Mouse (Mus musculus): ENCODE data around the gene Ggct. TPM values are rescaled to one million over a fixed set of nuclear protein-coding genes. Genes with fewer than 3 reads are reported as not detected.

Ggct gene
- total RNA-seq, 1 experiment = 25.4 TPM

GRCm38 (mm10) chr6:54971731-54972110 lies 21.0 kb downstream of the Ggct start:
- peak overlapping the region; percentile 66 for H3K9ac ChIP-seq (ENCODE audit: insufficient read depth, low read depth, low read length, poor library complexity, severe bottlenecking)
- peaks cover 0 to 2% of the 10 kb centered on the region in 2 experiments; a peak in 2 of 4 replicates for H3K4me1 ChIP-seq (ENCODE audit: control insufficient read depth in 2 of 2, insufficient read depth in 2 of 2, low read length in 2 of 2, poor library complexity in 1 of 2)
- no peak for DNase-seq (ENCODE audit: low read depth, low spot score)
- TF ChIP-seq CHD2 (IDR thresholded peaks at IDR 0.05; ENCODE audit: low read depth, low read length) (no peak), HCFC1 (IDR thresholded peaks at IDR 0.05; ENCODE audit: borderline replicate concordance, insufficient read depth, low read length) (no peak), ZC3H11A (IDR thresholded peaks at IDR 0.05; ENCODE audit: borderline replicate concordance, low read depth, low read length) (no peak), ZNF384 (IDR thresholded peaks at IDR 0.05; ENCODE audit: low read depth, low read length) (no peak), MAFK (IDR thresholded peaks at IDR 0.05; ENCODE audit: insufficient read depth, low read depth, low read length) (no peak)
- in situ Hi-C loops (cut with MboI; ENCODE audit: low sequenced_read_pairs in 2 of 2, unreplicated experiment in 2 of 2) = no loop called here
- peak overlapping the region; percentile 76 to 79 for H3K4me3 ChIP-seq (ENCODE audit: insufficient read depth in 1 of 2, low read depth in 1 of 2, low read length in 2 of 2, poor library complexity in 1 of 2, severe bottlenecking in 1 of 2)
- no peaks in the 10 kb centered on the region for H3K36me3 ChIP-seq (ENCODE audit: control insufficient read depth, insufficient read depth, low read length, poor library complexity, severe bottlenecking)
- no peaks in the 10 kb centered on the region for H3K9me3 ChIP-seq (ENCODE audit: control insufficient read depth, insufficient read depth, low read depth, low read length)
- no peak overlapping the region for H3K27ac ChIP-seq (ENCODE audit: insufficient read depth, low read depth, low read length, poor library complexity, severe bottlenecking)

- Histone ChIP-seq H3K27ac (ENCODE audit: insufficient read depth, low read depth, low read length, poor library complexity, severe bottlenecking) (no peak overlapping the region), H3K36me3 (ENCODE audit: control insufficient read depth, insufficient read depth, low read length, poor library complexity, severe bottlenecking) (no peaks in the 10 kb centered on the region), H3K4me3 (ENCODE audit: insufficient read depth in 1 of 2, low read depth in 1 of 2, low read length in 2 of 2, poor library complexity in 1 of 2, severe bottlenecking in 1 of 2) (no peak overlapping the region), H3K9me3 (ENCODE audit: control insufficient read depth, insufficient read depth, low read depth, low read length) (no peaks in the 10 kb centered on the region), H3K4me1 (ENCODE audit: control insufficient read depth in 2 of 2, insufficient read depth in 2 of 2, low read length in 2 of 2, poor library complexity in 1 of 2) (peaks cover 0 to 2% of the 10 kb centered on the region in 2 experiments; a peak in 2 of 4 replicates), H3K9ac (ENCODE audit: insufficient read depth, low read depth, low read length, poor library complexity, severe bottlenecking) (no peak overlapping the region)
- in situ Hi-C loops (cut with MboI; ENCODE audit: low sequenced_read_pairs in 2 of 2, unreplicated experiment in 2 of 2) = no loop called here
- no peak for DNase-seq (ENCODE audit: low read depth, low spot score)
- TF ChIP-seq MAFK (IDR thresholded peaks at IDR 0.05; ENCODE audit: insufficient read depth, low read depth, low read length) = no peak
- TF ChIP-seq ZC3H11A (IDR thresholded peaks at IDR 0.05; ENCODE audit: borderline replicate concordance, low read depth, low read length) = no peak
- no peak for TF ChIP-seq ZNF384 (IDR thresholded peaks at IDR 0.05; ENCODE audit: low read depth, low read length)
- no peak for TF ChIP-seq HCFC1 (IDR thresholded peaks at IDR 0.05; ENCODE audit: borderline replicate concordance, insufficient read depth, low read length)
- no peak for TF ChIP-seq CHD2 (IDR thresholded peaks at IDR 0.05; ENCODE audit: low read depth, low read length)
These were observed 22.2 kb downstream of the Ggct start for GRCm38 (mm10) chr6:54970506-54970905.

- H3K9ac ChIP-seq (ENCODE audit: insufficient read depth, low read depth, low read length, poor library complexity, severe bottlenecking) = no peak overlapping the region
- H3K27ac ChIP-seq (ENCODE audit: insufficient read depth, low read depth, low read length, poor library complexity, severe bottlenecking) = no peak overlapping the region
- H3K4me1 ChIP-seq (ENCODE audit: control insufficient read depth in 2 of 2, insufficient read depth in 2 of 2, low read length in 2 of 2, poor library complexity in 1 of 2) = peaks cover 0 to 6% of the 10 kb centered on the region in 2 experiments; a peak in 2 of 4 replicates
- TF ChIP-seq HCFC1 (IDR thresholded peaks at IDR 0.05; ENCODE audit: borderline replicate concordance, insufficient read depth, low read length) = no peak
- no peak for TF ChIP-seq ZNF384 (IDR thresholded peaks at IDR 0.05; ENCODE audit: low read depth, low read length)
- TF ChIP-seq CHD2 (IDR thresholded peaks at IDR 0.05; ENCODE audit: low read depth, low read length) = no peak
- no peak for TF ChIP-seq MAFK (IDR thresholded peaks at IDR 0.05; ENCODE audit: insufficient read depth, low read depth, low read length)
- TF ChIP-seq ZC3H11A (IDR thresholded peaks at IDR 0.05; ENCODE audit: borderline replicate concordance, low read depth, low read length) = no peak
- no peak for DNase-seq (ENCODE audit: low read depth, low spot score)
- in situ Hi-C loops (cut with MboI; ENCODE audit: low sequenced_read_pairs in 2 of 2, unreplicated experiment in 2 of 2) = no loop called here
- H3K4me3 ChIP-seq (ENCODE audit: insufficient read depth in 1 of 2, low read depth in 1 of 2, low read length in 2 of 2, poor library complexity in 1 of 2, severe bottlenecking in 1 of 2) = no peak overlapping the region
- no peaks in the 10 kb centered on the region for H3K36me3 ChIP-seq (ENCODE audit: control insufficient read depth, insufficient read depth, low read length, poor library complexity, severe bottlenecking)
- no peaks in the 10 kb centered on the region for H3K9me3 ChIP-seq (ENCODE audit: control insufficient read depth, insufficient read depth, low read depth, low read length)
These were observed 22.9 kb downstream of the Ggct start for GRCm38 (mm10) chr6:54969801-54970200.

DNA sequence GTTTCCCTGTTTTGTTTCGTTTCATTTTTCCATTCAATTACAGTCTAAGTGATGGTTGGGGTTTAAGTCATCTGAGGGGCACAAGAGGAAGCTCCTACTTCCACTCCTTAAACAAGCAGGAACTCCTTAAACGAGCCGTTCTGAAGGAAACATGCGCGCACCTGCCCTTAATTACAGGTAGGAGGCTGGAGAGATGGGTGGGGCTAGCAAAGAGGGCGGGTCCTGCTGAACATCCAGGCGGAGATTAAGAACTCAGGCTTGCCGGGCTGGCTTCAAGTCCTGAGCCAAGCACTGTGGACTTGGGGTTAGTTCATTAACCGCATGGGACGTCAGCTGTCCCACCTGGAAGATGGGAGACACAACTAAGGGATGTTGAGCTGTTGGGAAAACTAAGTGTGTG lies 25.2 kb downstream of the Ggct start:
- no peak for TF ChIP-seq HCFC1 (IDR thresholded peaks at IDR 0.05; ENCODE audit: borderline replicate concordance, insufficient read depth, low read length)
- TF ChIP-seq CHD2 (IDR thresholded peaks at IDR 0.05; ENCODE audit: low read depth, low read length) = no peak
- TF ChIP-seq MAFK (IDR thresholded peaks at IDR 0.05; ENCODE audit: insufficient read depth, low read depth, low read length) = no peak
- TF ChIP-seq ZC3H11A (IDR thresholded peaks at IDR 0.05; ENCODE audit: borderline replicate concordance, low read depth, low read length) = no peak
- no peak for TF ChIP-seq ZNF384 (IDR thresholded peaks at IDR 0.05; ENCODE audit: low read depth, low read length)
- in situ Hi-C loops (cut with MboI; ENCODE audit: low sequenced_read_pairs in 2 of 2, unreplicated experiment in 2 of 2) = no loop called here
- Histone ChIP-seq H3K9ac (ENCODE audit: insufficient read depth, low read depth, low read length, poor library complexity, severe bottlenecking) (no peak overlapping the region), H3K4me3 (ENCODE audit: insufficient read depth in 1 of 2, low read depth in 1 of 2, low read length in 2 of 2, poor library complexity in 1 of 2, severe bottlenecking in 1 of 2) (no peak overlapping the region), H3K27ac (ENCODE audit: insufficient read depth, low read depth, low read length, poor library complexity, severe bottlenecking) (no peak overlapping the region), H3K4me1 (ENCODE audit: control insufficient read depth in 2 of 2, insufficient read depth in 2 of 2, low read length in 2 of 2, poor library complexity in 1 of 2) (peaks cover 1 to 6% of the 10 kb centered on the region in 2 experiments; a peak in 1 of 4 replicates), H3K9me3 (ENCODE audit: control insufficient read depth, insufficient read depth, low read depth, low read length) (no peaks in the 10 kb centered on the region), H3K36me3 (ENCODE audit: control insufficient read depth, insufficient read depth, low read length, poor library complexity, severe bottlenecking) (no peaks in the 10 kb centered on the region)
- DNase-seq (ENCODE audit: low read depth, low spot score) = no peak

DNA sequence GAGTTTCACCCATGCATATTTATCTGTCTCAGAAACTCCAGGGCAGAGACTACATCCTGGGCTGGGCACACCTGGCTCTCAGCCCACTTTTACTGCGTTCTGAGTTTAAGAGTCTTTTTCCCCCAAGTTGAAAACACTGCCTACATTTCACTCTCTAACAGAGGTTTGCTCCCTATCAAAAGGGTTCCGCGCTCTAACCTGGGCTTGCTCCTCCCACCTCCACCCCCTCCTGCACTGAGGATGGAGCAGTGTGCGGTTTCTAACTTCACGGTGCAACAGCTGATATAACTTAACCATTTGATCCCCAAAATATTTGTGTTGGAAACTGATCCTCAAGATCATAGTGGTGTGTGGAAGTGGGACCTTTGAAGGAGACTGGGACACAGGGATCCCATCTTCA lies 27.5 kb downstream of the Ggct start:
- Histone ChIP-seq H3K4me1 (ENCODE audit: control insufficient read depth in 2 of 2, insufficient read depth in 2 of 2, low read length in 2 of 2, poor library complexity in 1 of 2) (peaks cover 1 to 6% of the 10 kb centered on the region in 2 experiments; a peak in 1 of 4 replicates), H3K9ac (ENCODE audit: insufficient read depth, low read depth, low read length, poor library complexity, severe bottlenecking) (no peak overlapping the region), H3K4me3 (ENCODE audit: insufficient read depth in 1 of 2, low read depth in 1 of 2, low read length in 2 of 2, poor library complexity in 1 of 2, severe bottlenecking in 1 of 2) (no peak overlapping the region), H3K27ac (ENCODE audit: insufficient read depth, low read depth, low read length, poor library complexity, severe bottlenecking) (no peak overlapping the region), H3K36me3 (ENCODE audit: control insufficient read depth, insufficient read depth, low read length, poor library complexity, severe bottlenecking) (no peaks in the 10 kb centered on the region), H3K9me3 (ENCODE audit: control insufficient read depth, insufficient read depth, low read depth, low read length) (no peaks in the 10 kb centered on the region)
- DNase-seq (ENCODE audit: low read depth, low spot score) = no peak
- in situ Hi-C loops (cut with MboI; ENCODE audit: low sequenced_read_pairs in 2 of 2, unreplicated experiment in 2 of 2) = no loop called here
- no peak for TF ChIP-seq ZC3H11A (IDR thresholded peaks at IDR 0.05; ENCODE audit: borderline replicate concordance, low read depth, low read length)

Data from ES-E14 (cell line).